Mouse (Mus musculus): ENCODE measurements around the gene Gpr18. TPM values are rescaled to one million over a fixed set of nuclear protein-coding genes. Genes with fewer than 3 reads are reported as not detected.

Gene Gpr18
- polyA plus RNA-seq, 1 experiment from 2014 or later, result 0.78 TPM

- H3K36me3 ChIP-seq (replicated peaks; ENCODE audit: insufficient read depth, low read length), result no peaks in the 10 kb centered on the region
- ATAC-seq (peak; percentile 31; the same call in 1 of the 2 replicates), DNase-seq (no peak)
- H3K4me2 ChIP-seq (ENCODE audit: low read depth, low read length), result no peak overlapping the region
- peaks cover 19% of the 10 kb centered on the region for H3K4me1 ChIP-seq (ENCODE audit: insufficient read depth)
- H3K9ac ChIP-seq (replicated peaks), result no peak overlapping the region
- no peaks in the 10 kb centered on the region for H3K9me3 ChIP-seq (ENCODE audit: low read length)
- H3K27ac ChIP-seq (ENCODE audit: low read depth), result peak overlapping the region; percentile 30
- no peaks in the 10 kb centered on the region for H3K27me3 ChIP-seq (ENCODE audit: insufficient read depth, low read length)
- 67% methylated on average over 12 of the region's 12 CpGs for WGBS (ENCODE audit: insufficient replicate concordance)
- TF ChIP-seq EP300 (IDR thresholded peaks at IDR 0.05; ENCODE audit: low read depth) (no peak), CTCF (IDR thresholded peaks at IDR 0.05; ENCODE audit: low read depth) (no peak)
- no peak overlapping the region for H3K4me3 ChIP-seq (ENCODE audit: low read depth, low read length)
These were observed 46.0 kb upstream of the Gpr18 start for GRCm38 (mm10) chr14:121961496-121962127.

GRCm38 (mm10) chr14:121960997-121961396, 45.4 kb upstream of the Gpr18 start:
- no peak for TF ChIP-seq EP300 (IDR thresholded peaks at IDR 0.05; ENCODE audit: low read depth)
- no peak for TF ChIP-seq CTCF (IDR thresholded peaks at IDR 0.05; ENCODE audit: low read depth)
- no peaks in the 10 kb centered on the region for H3K36me3 ChIP-seq (replicated peaks; ENCODE audit: insufficient read depth, low read length)
- DNase-seq (no peak), ATAC-seq (no peak)
- no peak overlapping the region for H3K4me2 ChIP-seq (ENCODE audit: low read depth, low read length)
- no peaks in the 10 kb centered on the region for H3K27me3 ChIP-seq (ENCODE audit: insufficient read depth, low read length)
- H3K9ac ChIP-seq (replicated peaks), result no peak overlapping the region
- peaks cover 19% of the 10 kb centered on the region for H3K4me1 ChIP-seq (ENCODE audit: insufficient read depth)
- H3K27ac ChIP-seq (ENCODE audit: low read depth), result no peak overlapping the region
- WGBS (ENCODE audit: insufficient replicate concordance), result 45% methylated on average over 6 of the region's 6 CpGs
- H3K9me3 ChIP-seq (ENCODE audit: low read length), result no peaks in the 10 kb centered on the region
- no peak overlapping the region for H3K4me3 ChIP-seq (ENCODE audit: low read depth, low read length)

GRCm38 (mm10) chr14:121960531-121960930, 45.0 kb upstream of the Gpr18 start:
- Histone ChIP-seq H3K4me3 (ENCODE audit: low read depth, low read length) (no peak overlapping the region), H3K4me2 (ENCODE audit: low read depth, low read length) (no peak overlapping the region), H3K9ac (replicated peaks) (no peak overlapping the region), H3K27me3 (ENCODE audit: insufficient read depth, low read length) (no peaks in the 10 kb centered on the region), H3K4me1 (ENCODE audit: insufficient read depth) (peaks cover 19% of the 10 kb centered on the region), H3K36me3 (replicated peaks; ENCODE audit: insufficient read depth, low read length) (no peaks in the 10 kb centered on the region), H3K9me3 (ENCODE audit: low read length) (no peaks in the 10 kb centered on the region), H3K27ac (ENCODE audit: low read depth) (no peak overlapping the region)
- no peak for DNase-seq
- TF ChIP-seq EP300 (IDR thresholded peaks at IDR 0.05; ENCODE audit: low read depth) (no peak), CTCF (IDR thresholded peaks at IDR 0.05; ENCODE audit: low read depth) (no peak)
- ATAC-seq, result no peak
- WGBS (ENCODE audit: insufficient replicate concordance), result 48% methylated on average over 2 of the region's 2 CpGs

GRCm38 (mm10) chr14:121960031-121960430, 44.5 kb upstream of the Gpr18 start:
- peaks cover 19% of the 10 kb centered on the region for H3K4me1 ChIP-seq (ENCODE audit: insufficient read depth)
- ATAC-seq, result no peak
- DNase-seq, result no peak
- H3K9ac ChIP-seq (replicated peaks), result no peak overlapping the region
- no peak overlapping the region for H3K4me3 ChIP-seq (ENCODE audit: low read depth, low read length)
- no peak overlapping the region for H3K4me2 ChIP-seq (ENCODE audit: low read depth, low read length)
- WGBS (ENCODE audit: insufficient replicate concordance), result 71% methylated on average over 4 of the region's 4 CpGs
- H3K27me3 ChIP-seq (ENCODE audit: insufficient read depth, low read length), result no peaks in the 10 kb centered on the region
- no peaks in the 10 kb centered on the region for H3K9me3 ChIP-seq (ENCODE audit: low read length)
- TF ChIP-seq CTCF (IDR thresholded peaks at IDR 0.05; ENCODE audit: low read depth), result no peak
- no peak for TF ChIP-seq EP300 (IDR thresholded peaks at IDR 0.05; ENCODE audit: low read depth)
- no peaks in the 10 kb centered on the region for H3K36me3 ChIP-seq (replicated peaks; ENCODE audit: insufficient read depth, low read length)
- H3K27ac ChIP-seq (ENCODE audit: low read depth), result no peak overlapping the region

- no peaks in the 10 kb centered on the region for H3K9me3 ChIP-seq (ENCODE audit: low read length)
- no peak overlapping the region for H3K4me2 ChIP-seq (ENCODE audit: low read depth, low read length)
- no peaks in the 10 kb centered on the region for H3K27me3 ChIP-seq (ENCODE audit: insufficient read depth, low read length)
- 87% methylated on average over 3 of the region's 3 CpGs for WGBS (ENCODE audit: insufficient replicate concordance)
- no peak overlapping the region for H3K4me3 ChIP-seq (ENCODE audit: low read depth, low read length)
- H3K9ac ChIP-seq (replicated peaks), result no peak overlapping the region
- H3K36me3 ChIP-seq (replicated peaks; ENCODE audit: insufficient read depth, low read length), result no peaks in the 10 kb centered on the region
- no peak overlapping the region for H3K27ac ChIP-seq (ENCODE audit: low read depth)
- no peak for TF ChIP-seq EP300 (IDR thresholded peaks at IDR 0.05; ENCODE audit: low read depth)
- TF ChIP-seq CTCF (IDR thresholded peaks at IDR 0.05; ENCODE audit: low read depth), result no peak
- H3K4me1 ChIP-seq (ENCODE audit: insufficient read depth), result peaks cover 19% of the 10 kb centered on the region
- no peak for DNase-seq
- ATAC-seq, result no peak
These were observed 44.0 kb upstream of the Gpr18 start for GRCm38 (mm10) chr14:121959538-121959980.

- WGBS (ENCODE audit: insufficient replicate concordance), result 55% methylated on average over 10 of the region's 10 CpGs
- Histone ChIP-seq H3K4me1 (ENCODE audit: insufficient read depth) (peaks cover 19% of the 10 kb centered on the region), H3K27me3 (ENCODE audit: insufficient read depth, low read length) (no peaks in the 10 kb centered on the region), H3K36me3 (replicated peaks; ENCODE audit: insufficient read depth, low read length) (0 out of 2 replicates have a peak, but pooled peaks cover 4% of the 10 kb centered on the region), H3K27ac (ENCODE audit: low read depth) (no peak overlapping the region), H3K9me3 (ENCODE audit: low read length) (no peaks in the 10 kb centered on the region), H3K9ac (replicated peaks) (no peak overlapping the region), H3K4me3 (ENCODE audit: low read depth, low read length) (no peak overlapping the region), H3K4me2 (ENCODE audit: low read depth, low read length) (no peak overlapping the region)
- no peak for TF ChIP-seq EP300 (IDR thresholded peaks at IDR 0.05; ENCODE audit: low read depth)
- no peak for TF ChIP-seq CTCF (IDR thresholded peaks at IDR 0.05; ENCODE audit: low read depth)
- ATAC-seq (no peak), DNase-seq (no peak)
These were observed 43.4 kb upstream of the Gpr18 start for GRCm38 (mm10) chr14:121958751-121959537.

Measured in liver, postnatal 0 days (tissue).